Mouse (Mus musculus) liver, postnatal 0 days (tissue): ENCODE data around the gene Chn2. TPM values are rescaled to one million over a fixed set of nuclear protein-coding genes. Genes with fewer than 3 reads are reported as not detected.
A peak's percentile ranks its signal among the peaks of the same experiment; 100 is the strongest.

Experiments
- ATAC-seq: fragments of 200-750 bp; cut with Nextera tagmentation; 2 replicates; pipeline ENCODE4 v1.8.0; 2017; ENCODE audit warnings: mild to moderate bottlenecking, moderate library complexity
- DNase-seq: peaks from one replicate; pipeline ENCODE4 v3.0.0-alpha.2; 2016
- H3K27ac ChIP-seq: fragments of 300-500 bp; sonication (generic); 2 replicates; pipeline ENCODE4 v1.5.1; 2014; ENCODE audit warnings: antibody characterized with exemption, moderate library complexity, mild to moderate bottlenecking, low read depth
- H3K27me3 ChIP-seq: fragments of 300-500 bp; sonication (generic); 2 replicates; pipeline ENCODE4 v1.6.1; 2014; ENCODE audit warnings: low read length, control low read depth, mixed read lengths; ENCODE audit not compliant: insufficient read depth
- H3K36me3 ChIP-seq: fragments of 300-500 bp; sonication (generic); replicated peaks from 2 replicates; pipeline ENCODE4 v1.6.1; 2014; ENCODE audit warnings: mild to moderate bottlenecking, control low read depth, low read length, moderate library complexity, mixed read lengths; ENCODE audit not compliant: insufficient read depth
- H3K4me1 ChIP-seq: fragments of 300-500 bp; sonication (generic); 2 replicates; pipeline ENCODE4 v1.6.1; 2014; ENCODE audit warnings: antibody characterized with exemption, mild to moderate bottlenecking, control low read depth; ENCODE audit not compliant: insufficient read depth
- H3K4me2 ChIP-seq: fragments of 300-500 bp; sonication (generic); 2 replicates; pipeline ENCODE4 v1.6.1; 2014; ENCODE audit warnings: low read depth, mild to moderate bottlenecking, low read length, moderate library complexity, mixed read lengths
- H3K4me3 ChIP-seq: fragments of 300-500 bp; sonication (generic); 2 replicates; pipeline ENCODE4 v1.5.1; 2014; ENCODE audit warnings: low read depth, low read length
- H3K9ac ChIP-seq: fragments of 300-500 bp; sonication (generic); replicated peaks from 2 replicates; pipeline ENCODE4 v1.6.1; 2014; ENCODE audit warnings: mild to moderate bottlenecking, moderate library complexity
- H3K9me3 ChIP-seq: fragments of 300-500 bp; sonication (generic); 2 replicates; pipeline ENCODE4 v1.6.1; 2016; ENCODE audit warnings: mild to moderate bottlenecking, control low read depth, low read length, mixed read lengths
- CTCF ChIP-seq: sonication (generic); IDR thresholded peaks from 2 replicates; pipeline ENCODE4 v1.5.1; 2016; ENCODE audit warnings: antibody characterized with exemption, low read depth
- EP300 ChIP-seq: IDR thresholded peaks from 2 replicates; pipeline ENCODE4 v1.6.1; 2016; ENCODE audit warnings: antibody characterized with exemption, low read depth, mild to moderate bottlenecking
- WGBS: fragments of 180-500 bp; shearing (Covaris S2); extraction: QIAGEN DNeasy Blood & Tissue Kit; methylation state at CpG from one replicate; pipeline ENCODE4 v1.1.7; 2014; ENCODE audit not compliant: insufficient replicate concordance; 5-methylcytosine and 5-hydroxymethylcytosine counted together
- polyA plus RNA-seq: library from polyadenylated mRNA; unstranded; fragments of >200 nt; fragmentation: Nextera tagmentation; extraction: Ambion mirVana; gene quantifications from 2 replicates; pipeline ENCODE4 v1.2.1, GENCODE M21; 2015

Chn2 gene
- polyA plus RNA-seq, 1 experiment from 2014 or later, result 10.8 TPM

- H3K36me3 ChIP-seq, result no peaks in the 10 kb centered on the region
- peaks cover 14% of the 10 kb centered on the region for H3K4me1 ChIP-seq
- peak overlapping the region; percentile 8 for H3K9ac ChIP-seq
- peak; percentile 84 for ATAC-seq
- 0 out of 2 replicates have a peak, but pooled peaks cover 4% of the 10 kb centered on the region for H3K27me3 ChIP-seq
- H3K27ac ChIP-seq, result no peak overlapping the region
- peak; percentile 60 for DNase-seq
- H3K4me2 ChIP-seq, result peak overlapping the region; percentile 91
- no peaks in the 10 kb centered on the region for H3K9me3 ChIP-seq
- peak overlapping the region; percentile 54 for H3K4me3 ChIP-seq
- TF ChIP-seq EP300 (no peak), CTCF (no peak)
- 2% methylated on average over 53 of the region's 53 CpGs for WGBS
Observed at GRCm38 (mm10) chr6:54326671-54327625, 287.6 kb downstream of the Chn2 start.

DNA sequence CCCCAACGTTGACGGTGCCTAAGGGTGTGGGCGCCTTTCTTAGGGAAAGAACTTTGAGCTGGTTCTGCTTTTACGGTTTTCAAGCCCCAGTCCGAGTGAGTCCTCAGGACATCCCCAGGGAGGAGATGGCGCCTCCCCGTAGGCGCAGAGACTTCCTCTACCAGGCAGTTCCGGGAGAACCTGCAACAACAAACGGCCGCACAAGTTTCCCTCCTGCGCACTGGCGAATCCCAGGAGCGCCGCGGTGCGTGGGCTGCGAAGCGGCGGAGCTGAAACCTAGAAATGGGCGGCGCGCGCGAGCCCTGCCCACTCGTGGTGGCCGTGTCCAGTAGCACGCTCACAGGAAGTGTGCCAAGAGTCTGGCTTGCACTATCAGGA is 288.3 kb downstream of the Chn2 start:
- TF ChIP-seq CTCF, result no peak
- no peak for TF ChIP-seq EP300
- H3K27me3 ChIP-seq, result 0 out of 2 replicates have a peak, but pooled peaks cover 4% of the 10 kb centered on the region
- H3K9ac ChIP-seq, result peak overlapping the region; percentile 8
- H3K4me1 ChIP-seq, result peaks cover 14% of the 10 kb centered on the region
- H3K4me3 ChIP-seq, result peak overlapping the region; percentile 54
- peak; percentile 51 for ATAC-seq
- no peaks in the 10 kb centered on the region for H3K9me3 ChIP-seq
- H3K27ac ChIP-seq, result no peak overlapping the region
- H3K4me2 ChIP-seq, result peak overlapping the region; percentile 91
- 2% methylated on average over 28 of the region's 28 CpGs for WGBS
- H3K36me3 ChIP-seq, result no peaks in the 10 kb centered on the region
- DNase-seq, result peak; percentile 51

DNA sequence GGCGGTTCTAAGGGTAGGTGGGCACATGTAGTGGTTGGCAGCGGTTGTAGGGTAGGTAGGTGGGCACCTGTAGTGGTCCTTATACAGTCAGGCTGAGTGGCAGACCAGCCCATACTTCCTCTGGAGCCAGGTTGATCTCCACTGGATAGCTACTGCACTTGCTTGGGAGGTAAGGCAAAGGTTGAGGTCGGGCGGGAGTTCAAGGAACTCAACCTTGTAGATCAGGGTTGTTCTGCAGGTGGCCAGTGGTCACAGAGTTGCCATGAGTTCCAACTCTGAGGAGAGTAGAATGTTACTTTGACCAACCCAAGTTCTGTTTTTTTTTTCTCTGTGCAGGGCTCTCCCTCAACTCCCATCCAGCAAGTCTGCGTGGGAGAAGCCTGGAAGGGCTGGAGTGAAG is 289.4 kb downstream of the Chn2 start:
- H3K27me3 ChIP-seq, result 0 out of 2 replicates have a peak, but pooled peaks cover 4% of the 10 kb centered on the region
- DNase-seq, result no peak
- WGBS, result 85% methylated on average over 5 of the region's 5 CpGs
- no peaks in the 10 kb centered on the region for H3K9me3 ChIP-seq
- TF ChIP-seq CTCF (no peak), EP300 (no peak)
- H3K4me3 ChIP-seq, result no peak overlapping the region
- H3K36me3 ChIP-seq, result no peaks in the 10 kb centered on the region
- ATAC-seq, result no peak
- no peak overlapping the region for H3K27ac ChIP-seq
- peaks cover 14% of the 10 kb centered on the region for H3K4me1 ChIP-seq
- H3K9ac ChIP-seq, result no peak overlapping the region
- H3K4me2 ChIP-seq, result no peak overlapping the region

DNA sequence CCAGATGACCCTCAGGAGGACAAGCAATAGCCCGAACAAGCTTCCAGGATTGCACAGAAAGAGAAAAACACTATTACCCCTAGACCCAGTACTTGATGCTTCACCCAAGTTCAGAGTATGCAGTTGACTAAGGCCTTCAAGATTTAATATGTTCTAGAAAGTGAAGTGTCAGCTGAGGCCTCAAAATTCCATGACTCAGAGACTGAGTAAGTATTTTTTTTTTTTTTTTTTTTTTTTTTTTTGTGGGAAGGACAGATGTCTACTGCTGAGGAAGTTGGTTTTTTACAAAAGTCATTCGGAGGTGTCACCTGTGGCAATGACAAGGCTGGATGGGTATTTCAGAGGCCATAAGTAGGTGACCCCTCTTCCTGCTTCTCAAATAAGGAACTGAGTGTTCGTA is 290.2 kb downstream of the Chn2 start:
- no peak for DNase-seq
- TF ChIP-seq EP300, result no peak
- no peak for TF ChIP-seq CTCF
- ATAC-seq, result no peak
- Histone ChIP-seq H3K9ac (no peak overlapping the region), H3K4me1 (peaks cover 14% of the 10 kb centered on the region), H3K36me3 (no peaks in the 10 kb centered on the region), H3K9me3 (no peaks in the 10 kb centered on the region), H3K27ac (no peak overlapping the region), H3K27me3 (0 out of 2 replicates have a peak, but pooled peaks cover 4% of the 10 kb centered on the region), H3K4me2 (no peak overlapping the region), H3K4me3 (no peak overlapping the region)
- WGBS, result 41% methylated on average over 3 of the region's 3 CpGs

DNA sequence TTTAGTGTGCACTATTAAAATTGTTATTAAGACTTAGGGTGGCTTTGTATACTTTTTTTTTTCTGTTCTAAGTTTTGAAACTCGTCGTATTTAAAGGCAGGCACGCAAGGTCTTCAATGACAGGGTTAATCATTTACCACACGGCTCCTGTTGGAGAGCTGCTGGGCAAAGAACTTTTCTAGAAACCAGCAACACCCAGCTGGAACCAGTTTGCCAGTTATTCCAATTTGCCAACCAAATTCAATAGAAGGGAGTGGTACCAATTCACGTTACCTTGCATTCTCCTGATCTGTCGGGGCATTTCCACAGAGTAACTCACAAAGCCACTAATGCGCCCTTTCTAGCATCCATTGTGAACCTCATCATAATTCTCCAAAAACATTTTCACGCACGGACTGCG is 290.8 kb downstream of the Chn2 start:
- ATAC-seq, result peak; percentile 26; the same call in 1 of the 2 replicates
- TF ChIP-seq EP300, result no peak
- no peak for TF ChIP-seq CTCF
- no peak for DNase-seq
- no peak overlapping the region for H3K4me3 ChIP-seq
- H3K27ac ChIP-seq, result no peak overlapping the region
- H3K9ac ChIP-seq, result no peak overlapping the region
- H3K27me3 ChIP-seq, result 0 out of 2 replicates have a peak, but pooled peaks cover 4% of the 10 kb centered on the region
- no peaks in the 10 kb centered on the region for H3K9me3 ChIP-seq
- H3K4me2 ChIP-seq, result no peak overlapping the region
- H3K36me3 ChIP-seq, result no peaks in the 10 kb centered on the region
- H3K4me1 ChIP-seq, result peaks cover 14% of the 10 kb centered on the region
- 66% methylated on average over 10 of the region's 10 CpGs for WGBS

- no peak overlapping the region for H3K27ac ChIP-seq
- H3K9ac ChIP-seq, result no peak overlapping the region
- H3K4me2 ChIP-seq, result no peak overlapping the region
- TF ChIP-seq CTCF (no peak), EP300 (no peak)
- peaks cover 10% of the 10 kb centered on the region for H3K4me1 ChIP-seq
- WGBS, result 71% methylated on average over 10 of the region's 10 CpGs
- ATAC-seq (no peak), DNase-seq (no peak)
- no peaks in the 10 kb centered on the region for H3K27me3 ChIP-seq
- no peaks in the 10 kb centered on the region for H3K9me3 ChIP-seq
- no peaks in the 10 kb centered on the region for H3K36me3 ChIP-seq
- no peak overlapping the region for H3K4me3 ChIP-seq
Observed at GRCm38 (mm10) chr6:54331765-54332164, 292.4 kb downstream of the Chn2 start.
